Mouse (Mus musculus): Measurements from ENCODE around the gene Ulk4.

The Ulk4 gene

GRCm38 (mm10) chr9:120963104-120963503 lies 313.9 kb downstream of the Ulk4 start:
- DNase-seq: no peak

DNA sequence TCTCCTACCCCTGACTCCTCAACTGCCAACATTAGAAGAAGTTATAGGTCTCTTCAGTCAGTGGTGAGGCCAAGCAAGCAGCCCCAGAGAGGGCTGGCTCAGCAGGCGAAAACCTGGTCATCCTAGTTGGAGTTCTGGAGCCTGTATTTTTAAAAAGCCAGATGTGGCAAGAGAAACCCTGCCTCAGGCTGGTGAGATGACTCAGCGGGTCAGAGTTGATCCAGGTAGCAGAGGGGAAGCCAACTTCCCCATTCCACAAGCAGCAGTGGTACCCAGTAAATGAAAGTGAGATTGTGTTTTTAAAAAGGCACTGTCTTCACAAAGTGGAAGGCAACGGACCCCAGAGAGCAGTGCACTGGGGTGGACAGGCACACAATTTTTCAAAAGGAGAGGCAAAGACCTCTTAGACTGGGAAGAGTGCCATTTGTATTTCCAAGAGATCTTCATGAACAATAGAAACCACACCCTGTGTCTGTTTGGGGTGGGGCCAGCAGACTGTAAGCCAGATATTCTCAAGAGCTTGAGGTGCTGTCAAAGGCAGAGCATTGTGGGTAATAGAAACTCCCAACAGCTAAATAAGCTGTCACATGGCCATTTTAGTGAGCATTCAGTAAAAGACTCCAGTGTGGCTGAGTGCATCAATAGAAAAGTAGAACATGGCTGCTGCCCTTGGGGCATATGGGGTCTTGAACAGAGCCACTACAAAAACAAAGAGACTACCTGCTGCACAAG lies 314.9 kb downstream of the Ulk4 start:
- DNase-seq: no peak

GRCm38 (mm10) chr9:120961466-120961865 lies 315.5 kb downstream of the Ulk4 start:
- peak; percentile 63 for DNase-seq

- DNase-seq: no peak
These were observed 316.4 kb downstream of the Ulk4 start for GRCm38 (mm10) chr9:120960611-120961010.

DNA sequence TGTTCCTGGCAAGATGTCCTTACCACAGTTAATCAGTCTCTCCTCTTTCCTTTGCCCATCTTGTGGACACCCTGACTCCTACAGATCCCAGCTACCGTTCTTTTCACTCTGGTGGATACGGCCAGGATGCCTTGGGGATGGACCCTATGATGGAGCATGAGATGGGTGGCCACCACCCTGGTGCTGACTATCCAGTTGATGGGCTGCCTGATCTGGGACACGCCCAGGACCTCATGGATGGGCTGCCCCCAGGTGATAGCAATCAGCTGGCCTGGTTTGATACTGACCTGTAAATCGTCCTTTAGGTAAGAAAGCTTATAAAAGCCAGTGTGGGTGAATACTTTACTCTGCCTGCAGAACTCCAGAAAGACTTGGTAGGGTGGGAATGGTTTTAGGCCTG lies 317.8 kb downstream of the Ulk4 start:
- no peak for DNase-seq

- no peak for DNase-seq
These were observed 318.4 kb downstream of the Ulk4 start for GRCm38 (mm10) chr9:120958560-120958959.

DNA sequence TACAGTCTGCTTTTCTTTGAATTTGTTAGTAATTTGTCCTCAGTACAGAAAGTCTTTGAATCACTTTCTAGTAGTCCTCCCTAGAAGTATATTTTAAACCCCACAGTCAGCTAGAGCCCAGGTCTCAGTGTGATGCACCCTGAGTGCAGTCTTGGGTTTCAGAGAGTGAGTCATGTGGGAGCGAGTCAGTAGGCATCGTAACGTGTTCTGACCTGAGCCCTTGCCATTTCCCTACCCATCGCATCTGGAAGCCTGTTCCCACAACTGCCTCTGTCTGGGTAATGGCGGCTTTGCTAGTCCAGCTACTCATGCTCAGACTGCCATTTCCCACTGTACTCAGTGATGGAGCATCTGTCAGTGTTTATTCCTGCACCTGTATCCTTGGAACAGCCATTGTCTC lies 318.9 kb downstream of the Ulk4 start:
- DNase-seq: no peak

GRCm38 (mm10) chr9:120951947-120952346 lies 325.1 kb downstream of the Ulk4 start:
- no peak for DNase-seq

- no peak for DNase-seq
These were observed 326.2 kb downstream of the Ulk4 start for GRCm38 (mm10) chr9:120950761-120951160.

DNA sequence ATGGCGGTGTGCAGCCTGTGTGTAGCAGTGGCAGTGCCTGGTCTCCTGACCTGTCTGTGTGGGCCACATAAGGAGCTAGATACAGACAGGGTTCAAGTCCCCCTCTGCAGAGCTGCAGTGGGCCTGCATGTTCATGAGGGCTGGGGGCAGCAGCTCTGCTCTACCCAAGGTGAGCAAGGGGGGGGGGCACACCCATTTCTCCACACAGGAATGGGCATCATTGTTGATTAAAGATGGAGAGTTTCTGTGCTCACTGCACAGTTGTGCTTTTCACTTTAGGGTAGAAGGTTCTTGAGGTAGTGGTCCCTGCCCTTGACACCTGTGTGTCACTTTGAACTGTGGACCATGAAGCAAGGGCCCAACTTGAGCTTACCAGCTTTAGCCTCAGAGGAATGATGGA lies 328.2 kb downstream of the Ulk4 start:
- no peak for DNase-seq

GRCm38 (mm10) chr9:120946131-120946530 lies 330.9 kb downstream of the Ulk4 start:
- DNase-seq: no peak

- DNase-seq: no peak
These were observed 332.8 kb downstream of the Ulk4 start for GRCm38 (mm10) chr9:120944211-120944610.

GRCm38 (mm10) chr9:120943757-120944156 lies 333.2 kb downstream of the Ulk4 start:
- no peak for DNase-seq

GRCm38 (mm10) chr9:120940858-120941257 lies 336.1 kb downstream of the Ulk4 start:
- no peak for DNase-seq

- peak; percentile 49 for DNase-seq
These were observed 340.6 kb downstream of the Ulk4 start for GRCm38 (mm10) chr9:120936351-120936750.

DNA sequence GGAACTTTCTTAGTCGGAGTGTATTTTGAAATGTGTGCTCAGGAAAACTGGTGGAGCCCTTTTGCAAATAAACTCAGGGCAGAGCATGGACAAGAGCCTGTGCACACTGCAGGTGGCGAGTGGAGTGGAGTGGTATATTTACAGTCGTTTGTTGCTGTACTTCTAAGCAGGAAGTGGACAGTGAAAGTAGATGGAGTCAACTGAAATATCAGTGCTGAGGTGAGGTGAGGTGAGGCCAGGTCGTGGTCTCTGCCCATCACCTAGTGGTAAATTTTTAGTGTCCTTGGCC lies 341.4 kb downstream of the Ulk4 start:
- no peak for DNase-seq

GRCm38 (mm10) chr9:120934821-120935633 lies 342.0 kb downstream of the Ulk4 start:
- DNase-seq: no peak

DNA sequence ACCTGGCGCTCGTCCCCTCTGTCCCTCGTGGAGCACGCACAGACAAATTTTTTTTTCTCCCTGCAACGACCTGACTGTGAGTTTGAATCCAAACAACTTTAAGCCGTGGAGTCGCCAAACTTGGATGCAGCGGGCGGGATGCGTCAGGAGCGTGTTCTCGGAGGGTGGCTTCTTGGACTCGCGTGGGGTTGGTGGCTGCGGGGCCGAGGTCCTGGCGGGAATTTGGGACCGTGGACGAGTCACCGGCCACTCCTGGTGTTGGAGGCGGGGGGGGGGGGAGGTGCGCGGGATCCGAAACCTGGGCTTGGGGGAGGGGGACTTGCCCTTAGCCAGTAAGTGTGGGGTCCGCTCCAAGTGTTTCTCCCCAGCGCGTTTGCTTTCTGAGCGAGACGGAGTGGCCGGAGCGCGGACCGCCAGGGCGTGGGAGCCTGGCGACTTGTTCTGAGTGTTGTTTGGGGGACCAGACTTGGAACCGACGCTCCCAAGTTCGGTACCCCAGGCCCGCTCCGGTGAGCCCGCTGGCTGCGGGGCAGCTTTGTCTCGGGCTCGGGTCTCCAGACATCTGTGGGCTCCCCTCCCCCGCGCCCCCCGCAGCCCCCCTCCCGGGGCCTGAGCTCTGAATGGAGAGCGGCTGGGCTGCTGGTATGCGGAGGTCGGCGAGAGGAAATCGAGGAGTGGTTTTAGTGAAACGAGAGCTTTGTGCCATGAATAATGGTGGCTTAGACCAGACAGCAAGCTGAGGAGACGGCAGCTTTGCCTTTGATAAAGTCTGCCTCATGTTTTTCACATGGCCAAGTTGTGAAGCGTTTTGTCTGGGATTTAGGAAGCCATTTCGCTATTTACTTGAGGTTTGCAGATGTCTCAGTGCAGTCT lies 342.9 kb downstream of the Ulk4 start:
- peak; percentile 55 for DNase-seq

GRCm38 (mm10) chr9:120933587-120933885 lies 343.5 kb downstream of the Ulk4 start:
- no peak for DNase-seq

- peak; percentile 98 for DNase-seq
These were observed 344.0 kb downstream of the Ulk4 start for GRCm38 (mm10) chr9:120932797-120933586.

DNA sequence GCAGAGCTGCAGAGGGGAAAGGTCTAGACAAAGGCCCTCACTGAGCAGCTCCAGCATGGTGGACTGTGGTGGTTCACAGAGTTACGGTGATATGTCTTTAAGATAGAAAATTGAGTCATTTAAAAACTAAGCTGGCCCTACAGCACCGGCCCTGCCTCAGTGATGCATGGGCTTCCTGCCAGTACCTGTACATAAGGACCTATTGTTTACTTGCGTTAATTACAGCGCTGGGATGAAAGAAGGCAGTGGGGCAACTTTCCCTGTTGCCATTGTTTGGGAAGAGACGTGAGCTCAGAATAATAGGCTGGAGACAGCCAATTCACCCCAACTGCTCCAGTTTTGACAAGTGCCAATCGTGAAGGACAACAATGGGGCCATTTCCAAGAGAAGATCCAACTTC lies 344.6 kb downstream of the Ulk4 start:
- DNase-seq: no peak

- no peak for DNase-seq
These were observed 346.2 kb downstream of the Ulk4 start for GRCm38 (mm10) chr9:120930811-120931210.

- no peak for DNase-seq
These were observed 347.0 kb downstream of the Ulk4 start for GRCm38 (mm10) chr9:120930021-120930420.

All from thymus, postnatal 25 days (tissue).